Comparison of ENCODE assay signal across 8 mouse cellular contexts in the genomic region with DNA sequence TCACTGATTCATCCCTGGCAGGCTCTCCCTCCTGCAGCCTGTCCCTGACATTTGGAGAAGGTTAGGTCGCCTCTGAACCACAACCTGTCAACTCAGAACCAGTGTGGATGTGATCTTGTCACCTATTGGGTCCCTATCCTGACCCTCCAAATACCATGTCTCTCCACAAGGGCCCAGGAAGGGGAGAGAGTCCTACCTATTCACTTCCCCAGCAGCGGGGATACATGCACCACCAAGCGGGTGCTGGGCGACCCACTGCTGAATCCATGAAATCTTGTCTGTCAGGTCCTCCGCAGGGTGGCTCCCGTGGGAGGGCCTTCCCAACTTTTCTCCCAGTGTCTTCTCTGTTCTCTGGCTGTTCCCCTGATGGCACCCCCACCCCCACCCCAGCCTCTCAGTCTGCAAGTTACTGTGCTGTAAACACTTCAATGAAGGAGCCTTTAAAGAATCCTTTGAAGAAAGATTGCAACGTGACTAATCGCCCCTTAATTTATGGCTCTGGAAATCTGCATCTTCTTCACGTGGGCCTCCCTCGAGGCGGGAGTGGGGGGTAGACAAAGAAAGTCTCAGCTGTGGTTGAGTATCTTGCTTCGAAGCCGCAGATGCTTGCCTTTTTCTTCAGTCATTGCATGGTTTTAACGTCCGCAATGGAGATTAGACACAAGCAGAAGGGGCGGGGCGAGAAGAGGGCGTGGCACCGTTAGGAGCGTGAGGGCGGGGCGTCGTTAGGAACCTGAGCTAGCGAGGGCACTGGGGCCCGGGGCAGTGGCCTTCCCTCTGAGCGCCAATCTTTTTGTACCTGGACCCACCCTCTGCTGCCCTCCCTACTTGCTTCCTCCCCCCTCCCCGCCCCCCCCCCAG.
DNase-seq lines count a peak whose midpoint lies in the region; ATAC-seq and TF ChIP-seq lines count a peak whose summit lies in the region.

No protein-coding gene starts in this region.

- H3K27ac ChIP-seq in heart, embryonic 11.5 days (ENCODE audit: low read depth, low read length), result no peak overlapping the region
- peak overlapping the region; percentile 68 for H3K27ac ChIP-seq in kidney, embryonic 14.5 days (ENCODE audit: low read depth, low read length)
- H3K27ac ChIP-seq in lung, embryonic 14.5 days (ENCODE audit: low read depth), result no peak overlapping the region
- H3K27ac ChIP-seq in neural tube, embryonic 15.5 days (replicated peaks), result peak overlapping the region; percentile 51

- H3K27me3 ChIP-seq in heart, embryonic 11.5 days (ENCODE audit: control insufficient read depth, insufficient read depth, low read length), result peaks cover 10% of the 10 kb centered on the region
- H3K27me3 ChIP-seq in kidney, embryonic 14.5 days (ENCODE audit: control insufficient read depth, insufficient read depth, low read length), result no peaks in the 10 kb centered on the region; the same call in 1 of the 2 replicates
- peaks cover 6% of the 10 kb centered on the region; the same call in 1 of the 2 replicates for H3K27me3 ChIP-seq in lung, embryonic 14.5 days (ENCODE audit: insufficient read depth, low read length)
- no peaks in the 10 kb centered on the region for H3K27me3 ChIP-seq in neural tube, embryonic 15.5 days (replicated peaks)

- H3K4me1 ChIP-seq in heart, embryonic 11.5 days (ENCODE audit: control insufficient read depth, insufficient read depth, low read length), result peaks cover 4% of the 10 kb centered on the region; the same call in 1 of the 2 replicates
- peaks cover 14% of the 10 kb centered on the region; the same call in 1 of the 2 replicates for H3K4me1 ChIP-seq in kidney, embryonic 14.5 days (ENCODE audit: control insufficient read depth, insufficient read depth, low read length)
- peaks cover 9% of the 10 kb centered on the region; the same call in 1 of the 2 replicates for H3K4me1 ChIP-seq in lung, embryonic 14.5 days (ENCODE audit: insufficient read depth)
- peaks cover 19% of the 10 kb centered on the region for H3K4me1 ChIP-seq in neural tube, embryonic 15.5 days

- ATAC-seq in heart, embryonic 11.5 days (replicated peaks; ENCODE audit: insufficient number of reproducible peaks, low FRiP score, low TSS enrichment), result peak; percentile 46; the same call in 1 of the 2 replicates
- ATAC-seq in kidney, embryonic 14.5 days (ENCODE audit: low FRiP score, low TSS enrichment), result peak; percentile 88
- peak; percentile 81 for ATAC-seq in lung, embryonic 14.5 days (ENCODE audit: insufficient read depth)
- peak; percentile 86 for ATAC-seq in neural tube, embryonic 15.5 days (ENCODE audit: low FRiP score)

- DNase-seq in right cerebral cortex, adult 2 months (ENCODE audit: low spot score in 2 of 2), result peak; percentile 20 to 27
- no peak for DNase-seq in right cerebral cortex, postnatal 25 days
- peak; percentile 14 for DNase-seq in cerebellum, adult 9-11 months
- DNase-seq in lung, embryonic 14.5 days, result peak; percentile 86
- DNase-seq in urinary bladder, postnatal 36 days (ENCODE audit: low spot score in 2 of 2), result peak; percentile 56 to 58

- H3K9ac ChIP-seq in heart, embryonic 11.5 days (ENCODE audit: low read depth, low read length), result no peak overlapping the region
- H3K9ac ChIP-seq in kidney, embryonic 14.5 days (ENCODE audit: low read depth, low read length), result peak overlapping the region; percentile 38; the same call in 1 of the 2 replicates
- no peak overlapping the region for H3K9ac ChIP-seq in lung, embryonic 14.5 days
- H3K9ac ChIP-seq in neural tube, embryonic 15.5 days (replicated peaks), result peak overlapping the region; percentile 52

- H3K9me3 ChIP-seq in heart, embryonic 11.5 days (replicated peaks; ENCODE audit: control insufficient read depth, low read length), result no peaks in the 10 kb centered on the region
- no peaks in the 10 kb centered on the region for H3K9me3 ChIP-seq in kidney, embryonic 14.5 days (ENCODE audit: control insufficient read depth, low read length)
- H3K9me3 ChIP-seq in lung, embryonic 14.5 days (ENCODE audit: low read depth, low read length), result no peaks in the 10 kb centered on the region
- no peaks in the 10 kb centered on the region for H3K9me3 ChIP-seq in neural tube, embryonic 15.5 days (replicated peaks)

- H3K36me3 ChIP-seq in heart, embryonic 11.5 days (ENCODE audit: control insufficient read depth, insufficient read depth, low read length), result no peaks in the 10 kb centered on the region
- H3K36me3 ChIP-seq in kidney, embryonic 14.5 days (ENCODE audit: control insufficient read depth, insufficient read depth, low read length), result no peaks in the 10 kb centered on the region
- no peaks in the 10 kb centered on the region for H3K36me3 ChIP-seq in lung, embryonic 14.5 days (ENCODE audit: insufficient read depth)
- H3K36me3 ChIP-seq in neural tube, embryonic 15.5 days, result no peaks in the 10 kb centered on the region

- peak overlapping the region; percentile 63 for H3K4me2 ChIP-seq in heart, embryonic 11.5 days
- H3K4me2 ChIP-seq in kidney, embryonic 14.5 days (replicated peaks; ENCODE audit: low read depth, low read length), result peak overlapping the region; percentile 53
- H3K4me2 ChIP-seq in lung, embryonic 14.5 days, result peak overlapping the region; percentile 62
- H3K4me2 ChIP-seq in neural tube, embryonic 15.5 days, result peak overlapping the region; percentile 78

- peak overlapping the region; percentile 23 for H3K4me3 ChIP-seq in heart, embryonic 11.5 days (ENCODE audit: low read depth, low read length)
- peak overlapping the region; percentile 30 for H3K4me3 ChIP-seq in kidney, embryonic 14.5 days (ENCODE audit: low read length)
- H3K4me3 ChIP-seq in lung, embryonic 14.5 days (ENCODE audit: low read depth, low read length), result peak overlapping the region; percentile 26
- peak overlapping the region; percentile 40 for H3K4me3 ChIP-seq in neural tube, embryonic 15.5 days (replicated peaks)

- TF ChIP-seq CTCF in lung, embryonic 14.5 days (IDR thresholded peaks at IDR 0.05; ENCODE audit: low read depth), result no peak; the same call in 1 of the 2 replicates

- WGBS in heart, embryonic 11.5 days (ENCODE audit: insufficient replicate concordance), result 1% methylated on average over 26 of the region's 27 CpGs
- under 1% methylated on average over 26 of the region's 27 CpGs for WGBS in kidney, embryonic 14.5 days
- WGBS in lung, embryonic 14.5 days, result 2% methylated on average over 26 of the region's 27 CpGs
- under 1% methylated on average over 27 of the region's 27 CpGs for WGBS in neural tube, embryonic 15.5 days

Comparison
In these comparisons a context has a peak if more than half of its experiments do, and no peak if none do; other contexts are left out.
1. H3K27ac ChIP-seq: peak in kidney, embryonic 14.5 days (single experiment) and neural tube, embryonic 15.5 days (single experiment); none in heart, embryonic 11.5 days (single experiment) and lung, embryonic 14.5 days (single experiment).
2. H3K9ac ChIP-seq: peak in kidney, embryonic 14.5 days (single experiment) and neural tube, embryonic 15.5 days (single experiment); none in heart, embryonic 11.5 days (single experiment) and lung, embryonic 14.5 days (single experiment).
3. Peak in every context shown above with its lines, with median percentiles within 50 percentile points of each other: ATAC-seq, H3K4me2 ChIP-seq and H3K4me3 ChIP-seq.